Mouse (Mus musculus) small intestine, adult 2 months (tissue): ENCODE measurements around the gene Grtp1. TPM values are rescaled to one million over a fixed set of nuclear protein-coding genes. Genes with fewer than 3 reads are reported as not detected.

Experiments
- H3K27ac ChIP-seq: fragments of 200-500 bp; 2 replicates; pipeline ENCODE4 v1.5.1; 2012; ENCODE audit warnings: low read depth, low read length, control low read depth, inconsistent platforms; ENCODE audit not compliant: insufficient read depth
- H3K27me3 ChIP-seq: fragments of 200-500 bp; 2 replicates; pipeline ENCODE4 v1.6.1; 2012; ENCODE audit warnings: mild to moderate bottlenecking, moderate library complexity, low read length, inconsistent platforms; ENCODE audit not compliant: control insufficient read depth, insufficient read depth
- H3K36me3 ChIP-seq: fragments of 200-500 bp; 2 replicates; pipeline ENCODE4 v1.6.1; 2012; ENCODE audit warnings: mild to moderate bottlenecking, low read length, control low read depth, inconsistent platforms; ENCODE audit not compliant: control insufficient read depth, insufficient read depth
- H3K4me1 ChIP-seq: fragments of 200-500 bp; 2 replicates; pipeline ENCODE4 v1.6.1; 2012; ENCODE audit warnings: low read length, inconsistent platforms, mixed read lengths; ENCODE audit not compliant: control insufficient read depth, insufficient read depth, insufficient read length
- H3K4me3 ChIP-seq: fragments of 200-500 bp; 2 replicates; pipeline ENCODE4 v1.5.1; 2012; ENCODE audit warnings: low read depth, mild to moderate bottlenecking, control low read depth, inconsistent platforms, low read length, moderate library complexity
- CTCF ChIP-seq: fragments of 200-500 bp; IDR thresholded peaks from 2 replicates; pipeline ENCODE4 v1.5.1; 2012; ENCODE audit warnings: low read depth, mild to moderate bottlenecking, control low read depth, inconsistent platforms, low read length, moderate library complexity, mixed read lengths; ENCODE audit not compliant: insufficient replicate concordance, insufficient read length; ENCODE audit errors: extremely low read depth
- POLR2A ChIP-seq: fragments of 200-500 bp; IDR thresholded peaks from 2 replicates; pipeline ENCODE4 v1.6.1; 2012; ENCODE audit warnings: low read depth, mild to moderate bottlenecking, control low read depth, inconsistent platforms, low read length, moderate library complexity
- WGBS: fragments of 180-500 bp; shearing (Covaris S2); methylation state at CpG from one replicate; pipeline ENCODE4 v1.1.7; 2018; 5-methylcytosine and 5-hydroxymethylcytosine counted together
- polyA plus RNA-seq: library from polyadenylated mRNA; depleted of rRNA; stranded (reverse); fragments of >200 nt; gene quantifications from 2 replicates; pipeline ENCODE4 v1.2.3, GENCODE M21; 2012; rRNA removed

Grtp1 gene
- 22.5 and 58.8 TPM in 2 replicates for polyA plus RNA-seq

DNA sequence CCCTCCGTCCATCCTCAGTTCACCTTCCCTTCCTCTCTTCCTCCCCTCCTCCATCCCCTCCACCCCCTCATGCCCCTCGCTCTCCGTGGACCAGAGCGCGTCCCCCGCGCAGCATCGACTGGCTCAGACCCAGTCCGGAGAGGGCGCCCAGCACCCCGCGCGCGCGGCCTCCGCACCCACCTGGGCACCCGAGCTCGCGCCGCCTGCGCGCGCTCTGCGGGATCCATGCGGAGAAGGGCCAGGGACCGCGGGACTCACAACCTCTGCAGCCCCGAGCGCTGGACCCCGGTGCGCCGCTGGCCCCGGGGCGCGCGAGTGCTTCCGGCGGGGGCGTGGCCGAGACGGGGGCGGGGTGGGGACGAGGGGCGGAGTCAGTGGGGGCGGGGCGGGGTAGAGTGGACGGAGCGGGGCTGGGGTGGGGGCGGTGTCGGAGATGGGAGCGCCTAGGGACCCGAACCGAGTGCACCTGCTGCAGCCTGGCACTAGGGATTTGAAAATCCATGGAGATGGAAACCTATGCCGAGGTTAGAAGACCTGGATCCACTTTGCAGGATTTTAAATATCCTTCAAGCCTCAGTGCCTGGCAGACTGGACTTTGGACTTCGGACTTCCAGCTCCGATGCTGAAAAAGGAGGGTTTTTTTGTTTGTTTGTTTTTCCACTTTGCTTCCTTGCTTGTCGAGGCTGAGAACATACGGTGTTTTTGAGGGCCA is at the start of gene Grtp1:
Gene Grtp1 (minus strand): TSS at position 320 of the 712 bp plus-strand sequence.
- peak within 1 kb of the TSS; percentile 99 for H3K4me3 ChIP-seq
- H3K27me3 ChIP-seq, result no peaks in the 10 kb centered on the region
- peaks cover 10% of the 10 kb centered on the region for H3K36me3 ChIP-seq
- TF ChIP-seq CTCF (no peak), POLR2A (no peak; the same call in 1 of the 2 replicates)
- peak within 1 kb of the TSS; percentile 84 for H3K27ac ChIP-seq
- 1% methylated on average over 57 of the region's 58 CpGs for WGBS
- peaks cover 18% of the 10 kb centered on the region for H3K4me1 ChIP-seq

- 92% methylated on average over 11 of the region's 11 CpGs for WGBS
- no peaks in the 10 kb centered on the region for H3K36me3 ChIP-seq
- no peak overlapping the region for H3K27ac ChIP-seq
- H3K27me3 ChIP-seq, result no peaks in the 10 kb centered on the region
- 0 out of 2 replicates have a peak, but pooled peaks cover 2% of the 10 kb centered on the region for H3K4me1 ChIP-seq
- no peak for TF ChIP-seq POLR2A
- no peak for TF ChIP-seq CTCF
- no peak overlapping the region for H3K4me3 ChIP-seq
Observed at GRCm38 (mm10) chr8:13244343-13244880, 44.0 kb upstream of the Grtp1 start.

DNA sequence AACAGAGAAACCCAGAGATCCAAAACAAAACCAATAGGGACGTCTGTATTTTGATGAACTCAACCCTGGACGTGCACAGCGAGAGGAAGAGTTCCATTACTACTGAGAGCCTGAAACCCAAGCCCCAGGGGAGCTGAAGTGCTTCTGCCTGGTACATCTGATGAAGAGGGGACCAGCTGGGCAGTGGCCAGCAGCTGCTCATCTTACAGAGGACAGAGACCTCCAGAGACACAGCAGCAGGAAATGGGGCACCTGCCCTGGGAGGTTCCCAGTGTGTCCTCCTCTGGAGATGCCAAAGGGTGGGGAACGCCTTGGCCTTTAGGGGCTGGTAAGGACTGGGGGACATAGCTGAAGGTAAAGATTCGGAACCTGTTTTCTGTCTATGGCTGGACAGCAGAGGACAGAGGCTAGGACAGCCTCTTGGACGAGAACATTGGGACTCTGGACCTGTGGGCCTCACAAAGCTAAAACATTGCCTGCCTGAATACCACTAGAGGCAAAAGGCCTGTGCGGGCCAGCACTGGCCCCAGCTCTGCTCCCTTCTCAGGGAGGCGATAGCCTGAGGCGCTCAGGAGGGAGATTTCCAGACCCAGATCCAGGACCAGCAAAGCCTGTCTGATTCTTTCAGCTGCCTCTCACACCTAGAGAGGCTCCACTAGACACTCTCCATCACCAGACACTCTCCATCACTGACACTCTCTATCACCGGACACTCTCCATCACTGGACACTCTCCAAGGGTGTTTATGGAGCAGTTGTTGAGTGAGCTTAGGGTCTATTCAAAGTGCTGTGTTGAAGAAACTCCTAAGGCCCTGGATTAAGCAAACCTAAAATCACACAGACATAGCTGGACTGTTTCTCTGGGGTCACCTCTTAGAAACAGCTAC is 42.8 kb upstream of the Grtp1 start:
- Histone ChIP-seq H3K36me3 (no peaks in the 10 kb centered on the region), H3K27me3 (no peaks in the 10 kb centered on the region), H3K4me1 (0 out of 2 replicates have a peak, but pooled peaks cover 2% of the 10 kb centered on the region), H3K27ac (no peak overlapping the region), H3K4me3 (no peak overlapping the region)
- whole genome bisulfite sequencing, result 91% methylated on average over 10 of the region's 10 CpGs
- TF ChIP-seq CTCF, result no peak
- no peak for TF ChIP-seq POLR2A

GRCm38 (mm10) chr8:13240691-13241090 is 40.3 kb upstream of the Grtp1 start:
- Histone ChIP-seq H3K4me1 (0 out of 2 replicates have a peak, but pooled peaks cover 2% of the 10 kb centered on the region), H3K4me3 (no peak overlapping the region), H3K27me3 (no peaks in the 10 kb centered on the region), H3K36me3 (no peaks in the 10 kb centered on the region), H3K27ac (no peak overlapping the region)
- TF ChIP-seq POLR2A (no peak), CTCF (no peak)
- 27% methylated on average over 7 of the region's 7 CpGs for WGBS

DNA sequence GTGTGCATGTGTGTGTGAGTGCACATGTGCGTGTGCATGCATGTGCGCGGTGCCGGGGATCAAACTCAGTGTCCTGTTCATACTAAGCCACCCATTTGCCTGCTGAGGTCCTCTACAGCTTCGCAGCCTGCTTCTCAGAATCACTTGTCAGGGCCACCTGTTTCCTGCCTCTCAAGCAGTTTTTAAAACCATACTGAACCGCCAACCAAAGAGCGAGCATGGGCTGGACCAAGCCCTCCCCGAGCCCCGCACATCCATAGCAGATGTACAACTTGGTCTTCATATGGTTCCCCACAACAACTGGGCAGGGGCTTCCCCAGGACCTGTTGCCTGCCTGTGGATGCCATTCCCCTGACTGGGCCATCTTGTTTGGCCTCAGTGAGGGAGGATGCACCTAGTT is 39.6 kb upstream of the Grtp1 start:
- Histone ChIP-seq H3K27ac (no peak overlapping the region), H3K4me3 (no peak overlapping the region), H3K36me3 (no peaks in the 10 kb centered on the region), H3K4me1 (0 out of 2 replicates have a peak, but pooled peaks cover 2% of the 10 kb centered on the region), H3K27me3 (no peaks in the 10 kb centered on the region)
- 83% methylated on average over 9 of the region's 9 CpGs for WGBS
- TF ChIP-seq POLR2A (no peak), CTCF (no peak)

- H3K4me1 ChIP-seq, result no peaks in the 10 kb centered on the region
- TF ChIP-seq CTCF, result no peak
- TF ChIP-seq POLR2A, result no peak
- H3K27me3 ChIP-seq, result no peaks in the 10 kb centered on the region
- H3K36me3 ChIP-seq, result no peaks in the 10 kb centered on the region
- no peak overlapping the region for H3K27ac ChIP-seq
- 87% methylated on average over 13 of the region's 13 CpGs for WGBS
- no peak overlapping the region for H3K4me3 ChIP-seq
Observed at GRCm38 (mm10) chr8:13234803-13235202, 34.4 kb upstream of the Grtp1 start.
